Mouse (Mus musculus): Measurements from ENCODE around the gene Mast3. TPM values are rescaled to one million over a fixed set of nuclear protein-coding genes. Genes with fewer than 3 reads are reported as not detected.

Gene Mast3
- total RNA-seq (2015) (48.7 and 50.0 TPM in 2 replicates), total RNA-seq (2017) (13.9 and 16.7 TPM in 2 replicates)

DNA sequence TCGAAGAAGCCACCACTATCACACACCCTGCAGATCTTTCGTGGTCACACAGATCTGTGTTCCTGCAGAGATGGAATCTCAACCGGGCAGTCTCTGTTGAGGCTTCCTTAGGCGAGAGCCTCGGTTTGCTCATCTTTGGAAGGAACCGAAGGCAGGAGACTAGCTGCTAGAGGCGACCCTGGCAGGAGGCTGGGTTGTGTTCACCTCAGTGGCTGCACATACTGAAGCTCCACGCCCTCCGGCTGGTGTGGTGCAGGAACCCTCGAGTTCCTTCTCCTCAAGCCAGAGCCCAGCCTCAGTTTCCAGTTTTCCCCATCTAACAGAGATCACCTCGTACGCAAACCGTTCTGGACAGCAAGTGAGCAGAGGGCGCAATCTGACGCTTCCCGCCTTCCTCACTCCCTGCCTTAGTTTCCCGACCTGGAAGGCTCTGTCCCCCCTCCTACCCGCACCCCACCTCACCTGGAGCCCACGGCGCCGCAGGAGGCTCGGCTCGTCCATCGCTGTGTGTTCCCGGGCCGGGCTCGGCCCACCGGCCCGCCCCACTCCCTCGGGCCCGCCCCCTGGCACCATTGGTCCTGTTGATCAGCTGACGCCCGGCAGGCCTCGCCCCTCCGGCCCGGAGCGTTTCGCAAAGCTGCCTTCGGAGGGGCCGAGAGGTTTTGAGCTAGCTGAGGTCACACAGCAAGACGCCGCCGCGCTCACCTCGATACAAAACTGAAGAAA, at the start of gene Mast3:
TSS of gene Mast3 (minus strand) at position 574 of the 726 bp plus-strand sequence.
- peak; percentile 77 for ATAC-seq (replicated peaks; ENCODE audit: poor library complexity)

GRCm38 (mm10) chr8:70853863-70854262, 49.0 kb upstream of the Mast3 start:
- peak; percentile 85 for ATAC-seq (replicated peaks; ENCODE audit: poor library complexity)

GRCm38 (mm10) chr8:70852595-70853231, 47.9 kb upstream of the Mast3 start:
- no peak for ATAC-seq (replicated peaks; ENCODE audit: poor library complexity)

GRCm38 (mm10) chr8:70851837-70852236, 47.0 kb upstream of the Mast3 start:
- ATAC-seq (replicated peaks; ENCODE audit: poor library complexity): no peak

DNA sequence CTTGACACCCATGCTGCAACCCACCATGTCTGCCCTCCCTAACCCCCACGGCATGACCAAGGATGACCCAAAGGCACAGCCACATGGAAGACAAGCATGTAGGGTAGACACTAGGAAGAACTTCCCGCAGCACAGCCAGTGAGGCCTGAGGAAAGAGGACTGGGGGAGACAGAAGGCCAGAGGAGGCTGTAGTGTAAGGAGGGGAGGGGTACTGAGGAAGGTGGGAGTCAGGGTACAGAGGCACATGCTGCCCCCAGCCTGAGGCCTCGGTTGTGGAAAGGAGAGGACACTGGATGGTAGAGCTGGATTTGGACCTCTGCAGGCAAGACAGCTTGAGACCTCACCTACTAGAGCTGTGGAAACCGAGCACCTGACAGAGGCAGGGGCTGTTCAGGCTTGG, 46.1 kb upstream of the Mast3 start:
- ATAC-seq (replicated peaks; ENCODE audit: poor library complexity): no peak

DNA sequence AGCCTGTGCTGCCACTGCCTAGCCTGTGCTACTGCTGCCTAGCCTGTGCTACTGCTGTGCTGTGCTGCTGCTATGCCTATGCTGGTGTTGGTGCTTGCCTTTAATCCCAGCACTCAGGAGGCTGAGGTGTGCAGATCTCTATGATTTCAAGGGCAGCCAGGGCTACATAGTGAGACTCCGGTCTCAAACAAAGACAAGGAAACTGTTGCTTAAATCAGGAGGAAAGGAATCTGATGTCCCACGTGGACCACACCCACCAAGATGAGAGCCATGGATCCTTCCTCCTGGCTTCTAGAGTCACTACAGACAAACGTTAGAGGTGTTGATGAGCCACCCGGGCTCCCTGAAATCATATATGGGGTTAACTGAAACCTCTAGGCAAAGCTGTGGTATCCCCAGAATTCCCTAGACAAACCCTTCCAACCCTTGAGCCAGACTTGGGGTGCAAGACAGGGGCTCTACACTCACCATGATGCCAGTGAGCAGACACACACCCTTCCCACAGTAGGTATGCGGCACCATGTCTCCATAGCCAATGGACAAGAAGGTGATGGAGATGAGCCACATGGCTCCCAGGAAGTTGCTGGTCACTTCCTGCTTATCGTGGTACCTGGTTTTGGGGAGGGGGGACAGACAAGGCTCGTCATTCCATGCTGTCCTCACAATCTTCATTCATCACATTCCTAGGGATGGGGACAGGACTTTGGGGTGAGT, 45.4 kb upstream of the Mast3 start:
- ATAC-seq (replicated peaks; ENCODE audit: poor library complexity): no peak

DNA sequence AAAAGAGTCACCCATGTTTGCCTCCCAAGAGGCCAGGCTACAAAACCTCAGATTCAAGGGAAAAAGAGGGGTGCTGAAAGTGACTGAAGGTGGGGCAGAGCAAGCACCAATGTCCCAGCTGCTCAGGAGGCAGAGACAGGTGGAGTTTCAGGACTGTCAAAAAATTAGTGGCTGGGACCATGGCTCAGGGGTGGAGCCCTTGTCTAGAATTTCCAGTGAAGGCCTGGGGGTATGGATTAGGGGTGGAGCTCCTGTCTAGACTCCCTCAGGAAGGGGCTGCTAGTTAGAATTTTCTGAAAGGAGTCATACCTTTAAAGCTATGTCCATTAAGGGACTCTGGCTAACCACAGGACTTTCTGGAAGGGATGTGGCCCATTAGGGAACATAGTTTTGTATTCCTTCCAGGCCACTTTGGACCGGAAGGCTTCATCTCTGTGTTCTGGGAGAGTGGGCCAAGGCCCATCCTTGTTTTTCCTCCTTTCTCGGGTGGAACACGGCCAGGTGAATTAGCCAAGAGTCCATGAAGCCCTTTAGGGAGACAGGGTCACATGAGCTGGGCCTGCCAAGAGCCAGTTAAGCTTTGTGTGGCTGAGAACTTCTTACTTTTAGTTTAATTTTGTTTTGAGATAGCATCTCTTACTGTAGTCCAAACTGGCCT, 44.6 kb upstream of the Mast3 start:
- ATAC-seq (replicated peaks; ENCODE audit: poor library complexity): no peak

DNA sequence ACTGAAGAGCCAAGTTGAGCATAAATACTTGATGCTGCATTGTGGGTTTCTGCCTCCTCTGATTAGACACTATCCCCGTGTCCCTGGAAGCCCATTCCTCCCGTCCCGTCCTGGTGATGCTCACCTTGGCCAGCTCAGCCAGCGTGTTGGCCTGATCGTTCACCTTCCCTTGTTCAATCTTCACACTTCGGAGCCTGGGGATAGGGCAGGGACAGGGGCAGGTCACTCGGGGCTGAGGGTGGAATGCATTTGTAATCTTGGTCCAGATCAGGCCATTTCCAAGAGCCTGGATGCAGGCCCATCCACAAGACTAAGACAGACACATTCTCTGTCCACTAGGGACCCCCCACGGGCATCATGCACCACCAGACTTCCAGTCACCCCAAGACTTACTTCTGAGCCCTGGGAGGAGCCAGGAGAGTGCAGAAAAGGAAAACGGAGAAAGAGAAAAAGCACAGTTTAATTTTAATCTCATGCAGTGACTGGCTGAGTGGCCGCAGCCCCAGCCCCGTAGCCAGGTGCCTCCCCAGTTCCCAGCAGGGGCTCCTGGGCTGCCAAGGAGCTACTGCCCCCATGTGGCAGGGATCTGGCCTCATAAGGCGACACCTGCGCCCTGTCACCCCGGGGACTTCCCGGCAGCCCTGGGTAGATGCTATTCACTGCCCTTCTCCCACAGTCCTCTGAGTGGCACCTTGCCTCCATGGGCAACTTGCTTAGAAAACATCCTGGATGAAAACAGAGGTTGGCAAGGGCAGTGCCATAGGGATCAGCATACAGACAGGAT, 41.7 kb upstream of the Mast3 start:
- peak; percentile 51 for ATAC-seq (replicated peaks; ENCODE audit: poor library complexity)

DNA sequence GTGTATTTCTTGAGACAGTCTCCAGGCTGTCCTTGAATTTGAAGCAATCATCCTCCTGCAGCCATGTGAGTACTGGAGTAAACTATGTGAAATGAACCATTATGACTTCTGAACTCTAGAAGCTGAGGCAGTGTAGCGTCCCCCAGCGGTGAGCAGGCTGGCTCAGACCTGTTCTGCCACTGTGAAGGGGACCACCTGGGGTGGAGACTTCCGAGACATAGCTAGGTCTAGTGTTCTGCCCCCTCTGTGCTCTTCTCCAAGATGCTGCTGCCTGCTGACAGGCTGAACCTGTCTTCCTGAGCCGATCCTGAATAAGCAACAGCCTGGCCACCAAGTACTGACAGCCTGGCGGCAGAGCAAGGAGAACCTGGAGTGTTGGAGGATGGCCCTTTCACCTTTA, 40.3 kb upstream of the Mast3 start:
- no peak for ATAC-seq (replicated peaks; ENCODE audit: poor library complexity)

DNA sequence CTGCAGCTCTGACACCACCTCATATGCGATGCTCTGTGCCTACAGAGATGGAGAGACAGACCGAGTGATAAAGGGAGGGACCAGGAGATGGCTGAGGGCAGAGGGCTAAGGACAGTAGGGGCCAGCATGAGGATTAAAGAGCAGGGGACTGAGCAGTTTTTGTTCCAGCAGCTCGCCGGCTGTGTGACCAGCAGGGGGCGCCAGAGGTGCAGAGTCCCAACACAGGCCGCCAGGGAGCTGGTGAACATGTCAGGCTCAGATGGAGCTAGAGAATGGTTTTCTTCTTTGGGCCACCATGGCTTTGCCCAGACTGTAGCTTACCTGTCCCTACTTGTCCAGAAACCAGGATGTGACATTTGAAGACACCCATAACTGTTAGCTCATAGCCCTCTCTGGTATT, 39.7 kb upstream of the Mast3 start:
- ATAC-seq (replicated peaks; ENCODE audit: poor library complexity): peak; percentile 49

DNA sequence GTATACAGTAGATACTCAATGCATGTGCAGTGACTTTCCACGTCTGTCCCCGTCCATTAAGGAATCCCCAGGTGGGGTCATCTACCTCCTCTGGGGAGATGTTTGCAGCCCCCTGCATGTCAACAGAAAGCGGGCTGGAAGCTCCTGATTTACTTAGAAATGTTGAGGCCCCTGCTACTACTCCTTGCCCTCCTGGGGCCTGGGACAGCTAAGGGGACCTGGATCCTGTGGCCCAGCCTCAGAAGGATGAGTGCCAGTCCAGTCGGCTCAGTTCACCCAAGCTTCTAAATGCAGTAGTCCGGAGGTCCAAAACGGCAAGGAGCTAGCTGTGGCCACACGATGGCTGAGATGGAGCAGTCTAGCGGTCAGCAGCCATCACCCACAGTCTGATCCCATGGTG, 39.1 kb upstream of the Mast3 start:
- no peak for ATAC-seq (replicated peaks; ENCODE audit: poor library complexity)

- ATAC-seq (replicated peaks; ENCODE audit: poor library complexity): 0 out of 2 replicates have a peak, but pooled peaks have one; percentile 5
These were observed 38.4 kb upstream of the Mast3 start for GRCm38 (mm10) chr8:70843214-70843773.

GRCm38 (mm10) chr8:70842484-70842883, 37.6 kb upstream of the Mast3 start:
- no peak for ATAC-seq (replicated peaks; ENCODE audit: poor library complexity)

- ATAC-seq (replicated peaks; ENCODE audit: poor library complexity): peak; percentile 42
These were observed 36.6 kb upstream of the Mast3 start for GRCm38 (mm10) chr8:70841147-70842072.

- no peak for ATAC-seq (replicated peaks; ENCODE audit: poor library complexity)
These were observed 35.7 kb upstream of the Mast3 start for GRCm38 (mm10) chr8:70840590-70840989.

DNA sequence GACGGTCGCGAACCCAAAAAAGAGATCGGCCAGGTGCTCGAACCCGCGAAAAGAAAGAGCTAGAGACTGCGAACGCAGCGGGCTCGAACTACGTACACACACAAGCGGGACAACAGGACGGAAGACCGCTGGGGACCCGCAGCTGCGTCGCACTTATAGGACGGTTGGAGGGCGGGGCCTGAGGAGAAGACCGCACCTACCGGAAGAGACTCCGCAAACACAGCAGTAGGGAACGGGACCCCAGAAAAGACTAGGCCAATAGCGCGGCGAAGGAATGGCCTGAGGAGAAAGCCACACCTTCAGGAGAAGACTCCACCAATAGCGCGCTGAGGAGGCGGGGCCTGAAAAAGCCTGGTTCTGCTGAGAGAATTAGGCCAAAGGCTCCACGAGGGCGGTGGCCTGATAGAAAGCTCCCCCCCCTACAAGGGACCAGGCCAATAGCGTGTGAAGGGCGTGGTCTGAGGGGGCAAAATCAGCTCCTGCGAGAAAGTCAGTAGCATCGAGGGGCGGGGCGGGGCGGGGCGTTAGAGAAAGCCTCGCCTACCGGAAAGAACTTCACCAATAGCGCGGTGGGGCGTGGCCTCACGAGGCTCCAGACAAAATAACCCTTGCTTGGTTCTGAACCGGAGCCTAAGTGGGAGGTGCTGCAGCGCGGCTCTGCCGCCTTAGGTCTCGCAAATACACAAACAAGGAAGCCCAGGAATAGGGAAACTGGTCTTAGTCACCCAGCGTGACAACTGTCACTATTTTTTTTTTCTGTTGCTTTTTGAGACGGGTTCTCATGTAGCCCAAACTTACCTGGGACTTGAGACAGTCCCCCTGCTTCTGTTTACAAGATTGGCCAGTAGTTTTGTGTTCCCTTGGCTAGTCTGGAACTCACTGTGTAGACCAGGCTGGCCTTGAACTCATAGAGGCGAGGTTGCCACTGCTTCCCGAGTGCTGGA, 34.8 kb upstream of the Mast3 start, which contains the start of gene Arrdc2:
TSS of gene Arrdc2 (minus strand) at position 313 of the 944 bp plus-strand sequence.
- ATAC-seq (replicated peaks; ENCODE audit: poor library complexity): peak; percentile 78

DNA sequence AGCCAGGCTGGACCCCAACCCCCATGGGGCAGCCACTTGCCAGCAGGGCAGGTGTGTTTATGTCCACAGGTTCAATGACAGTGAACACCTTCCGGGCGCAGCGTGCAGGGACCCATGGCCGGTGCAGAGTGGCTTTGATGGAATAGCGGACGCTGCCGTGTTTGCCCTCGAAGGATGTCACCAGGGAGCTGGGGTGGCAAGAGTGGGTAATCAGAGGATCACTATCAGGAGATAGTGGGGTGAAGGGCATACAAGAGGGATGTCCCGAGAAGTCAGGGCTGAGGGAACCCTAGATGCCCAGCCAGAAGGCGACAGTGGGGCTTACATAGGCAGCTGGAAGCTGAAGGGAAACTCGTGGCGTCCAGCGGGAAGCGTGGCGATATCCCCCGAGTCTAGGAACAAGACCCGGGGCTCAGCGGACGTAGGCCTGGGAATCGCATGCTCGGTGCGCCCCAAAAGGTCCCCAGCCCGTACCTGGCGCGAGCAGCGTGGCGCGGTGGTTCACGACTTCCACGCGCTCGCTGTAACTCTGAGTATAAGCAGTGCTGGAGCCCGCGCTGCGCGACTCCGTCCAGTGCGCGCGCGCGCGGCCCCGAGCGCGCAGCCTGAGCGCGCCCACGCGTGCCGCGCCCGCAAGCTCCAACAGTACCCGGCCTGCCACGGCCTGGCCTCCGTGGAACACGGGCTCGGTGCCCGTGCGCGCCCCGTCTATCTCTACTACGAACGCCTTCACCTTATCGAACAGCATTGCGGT, 34.0 kb upstream of the Mast3 start:
- ATAC-seq (replicated peaks; ENCODE audit: poor library complexity): no peak

Data from megakaryocyte progenitor cell, adult 5-6 weeks (primary cell).